Mouse (Mus musculus) gastrocnemius, postnatal 14 days (tissue): ENCODE results near the gene Slc35e2. TPM values are rescaled to one million over a fixed set of nuclear protein-coding genes. Genes with fewer than 3 reads are reported as not detected.
"Not testable (repeated sequence)": the region's sequence is repeated elsewhere in the genome, so short reads cannot be mapped to it uniquely, and the experiment has no call there.

ENCODE experiments used
- DNase-seq: peaks from one replicate; pipeline ENCODE4 v3.0.0; 2021; ENCODE audit warnings: mixed read lengths
- intact Hi-C: fragments of 180-260 bp; cut with DNase I; formaldehyde crosslinking; loops from one replicate; pipeline ENCODE4 v1.15.1; 2025; ENCODE audit warnings: low total_unique reads
- total RNA-seq, 2 experiments: library from RNA; stranded (reverse); gene quantifications; 2 replicates each; pipeline ENCODE4 v1.2.3; 2021

The Slc35e2 gene
- total RNA-seq, 2 experiments from 2014 or later, result 4.6 to 4.7 TPM

DNA sequence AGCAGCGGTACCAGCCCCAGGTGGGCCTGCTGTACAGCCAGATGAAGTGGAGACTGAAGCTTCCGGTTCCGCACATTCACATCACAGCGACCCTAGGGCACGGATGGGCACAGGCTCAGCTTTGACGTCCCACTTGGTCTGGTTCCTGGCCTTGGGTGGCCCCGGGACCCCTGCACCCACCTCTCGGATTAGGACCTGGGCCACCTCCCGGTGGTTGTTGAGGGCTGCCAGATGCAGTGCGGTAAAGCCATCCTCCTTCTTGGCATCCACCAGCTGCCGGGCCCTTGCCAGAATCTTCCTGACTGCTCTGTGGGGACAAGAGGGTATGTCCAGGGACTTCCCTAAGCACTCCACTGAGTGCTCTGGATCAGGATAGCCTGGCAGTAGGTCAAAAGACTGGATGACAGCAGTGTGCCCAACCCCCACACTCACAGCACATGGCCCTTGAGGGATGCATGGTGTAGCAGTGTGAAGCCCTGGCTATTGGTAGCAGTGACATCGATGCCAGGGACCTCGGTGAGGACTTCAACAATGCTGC, 55.1 kb downstream of the Slc35e2 start:
- no peak for DNase-seq
- intact Hi-C loops, result no loop called here

- no peak for DNase-seq
- intact Hi-C loops, result no loop called here
Observed at GRCm38 (mm10) chr4:155658961-155659360, 57.7 kb downstream of the Slc35e2 start.

- no peak for DNase-seq
- intact Hi-C loops, result no loop called here
Observed at GRCm38 (mm10) chr4:155660641-155661040, 59.4 kb downstream of the Slc35e2 start.

GRCm38 (mm10) chr4:155666903-155667302, 65.7 kb downstream of the Slc35e2 start:
- no peak for DNase-seq
- intact Hi-C loops, result no loop called here

GRCm38 (mm10) chr4:155668689-155669597, 67.7 kb downstream of the Slc35e2 start, which contains the start of gene Mib2:
TSS of gene Mib2 (minus strand) at chr4:155669198.
- intact Hi-C loops, result no loop called here

DNA sequence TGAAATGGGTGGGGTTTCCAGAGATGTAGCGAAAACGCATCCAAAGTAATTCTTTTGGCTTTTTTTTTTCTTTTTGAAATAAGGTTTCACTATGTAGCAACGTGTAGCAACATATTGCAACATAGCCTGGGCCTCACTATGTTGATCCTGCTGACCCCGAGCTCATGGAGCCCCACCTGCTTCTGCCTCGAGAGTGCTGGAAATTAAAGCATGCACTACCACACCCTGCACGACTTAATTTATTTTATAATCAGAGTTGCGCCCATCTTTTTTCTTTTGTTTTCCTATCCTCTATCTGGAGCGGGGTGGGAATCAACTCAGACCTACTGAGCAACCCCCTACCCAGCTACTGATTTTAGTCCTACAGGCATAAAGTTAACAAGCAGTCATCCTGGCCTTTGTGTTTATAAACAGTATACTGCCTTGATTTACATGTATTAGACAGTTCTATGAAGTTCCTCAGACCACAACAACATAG, 68.4 kb downstream of the Slc35e2 start:
- intact Hi-C loops, result no loop called here
- no peak for DNase-seq

More at GRCm38 (mm10) chr4:155668689-155669597, 67.7 kb downstream of the Slc35e2 start, which contains the start of gene Mib2:
- DNase-seq, result peak; percentile 96

DNA sequence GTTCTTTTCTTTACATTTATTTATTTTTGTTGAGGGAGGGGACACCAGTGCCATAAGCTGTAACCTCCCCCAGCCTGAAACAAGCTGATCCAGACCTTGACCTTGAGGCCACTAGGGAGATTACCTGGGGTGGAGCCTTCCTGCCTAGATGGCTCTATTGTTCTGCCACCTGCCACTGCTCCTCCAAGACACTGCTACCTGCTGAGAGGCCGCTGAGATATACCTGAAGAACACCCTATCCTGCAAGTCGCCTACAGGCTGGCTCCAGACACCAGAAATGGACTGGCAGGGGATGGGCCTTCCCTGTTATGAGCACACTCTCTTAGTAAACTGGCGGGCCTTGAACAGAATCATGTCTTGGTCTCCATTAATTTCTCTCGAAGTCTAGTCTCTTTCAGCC, 69.0 kb downstream of the Slc35e2 start:
- DNase-seq, intact Hi-C loops: not testable (repeated sequence)

- no peak for DNase-seq
- intact Hi-C loops, result no loop called here
Observed at GRCm38 (mm10) chr4:155672082-155672481, 70.9 kb downstream of the Slc35e2 start.

Other genes starting within 250 kb of the Slc35e2 start
- gene Prkcz, start 240.1 kb upstream of the Slc35e2 start, total RNA-seq, result 1 to 10 TPM; 1.6 to 2.6 TPM
- gene Gabrd, start 203.3 kb upstream of the Slc35e2 start, total RNA-seq, result under 1 TPM; 0.53 to 0.62 TPM
- gene Cfap74, start 192.2 kb upstream of the Slc35e2 start, total RNA-seq, result under 1 TPM; 0.62 to 0.66 TPM
- gene Tmem52, start 132.3 kb upstream of the Slc35e2 start, total RNA-seq, result 100 to 1,000 TPM; 254 to 329 TPM
- 100 to 1,000 TPM; 104 to 119 TPM for gene Gnb1, start 110.1 kb upstream of the Slc35e2 start, total RNA-seq
- gene Nadk, start 39.0 kb upstream of the Slc35e2 start, total RNA-seq, result 10 to 100 TPM; 14.5 to 19.6 TPM
- 10 to 100 TPM; 25.9 TPM for gene Cdk11b, start 23.4 kb downstream of the Slc35e2 start, total RNA-seq
- not detected for gene Gm10563, start 44.0 kb downstream of the Slc35e2 start, total RNA-seq
- gene Mmp23, start 52.0 kb downstream of the Slc35e2 start, total RNA-seq, result 10 to 100 TPM in 1 of 2 experiments, 1 to 10 TPM in 1; 8.0 to 11.4 TPM
- 10 to 100 TPM; 11.3 to 13.3 TPM for gene Mib2, start 67.8 kb downstream of the Slc35e2 start, total RNA-seq
- gene Fndc10, start 92.9 kb downstream of the Slc35e2 start, total RNA-seq, result 1 to 10 TPM; 2.8 to 3.9 TPM
- gene Ssu72, start 103.4 kb downstream of the Slc35e2 start, total RNA-seq, result 10 to 100 TPM; 42.6 TPM
- gene Tmem240, start 133.4 kb downstream of the Slc35e2 start, total RNA-seq, result under 1 TPM; 0.57 to 0.66 TPM
- 10 to 100 TPM; 23.9 to 26.1 TPM for gene Atad3a, start 159.7 kb downstream of the Slc35e2 start, total RNA-seq
- 10 to 100 TPM in 1 of 2 experiments, 1 to 10 TPM in 1; 9.0 to 13.8 TPM for gene Vwa1, start 173.3 kb downstream of the Slc35e2 start, total RNA-seq
- gene Tmem88b, start 184.5 kb downstream of the Slc35e2 start, total RNA-seq, result 1 to 10 TPM; 1.3 to 1.4 TPM
- not detected for gene Ankrd65, start 189.0 kb downstream of the Slc35e2 start, total RNA-seq
- 10 to 100 TPM; 45.4 to 48.3 TPM for gene Mrpl20, start 201.5 kb downstream of the Slc35e2 start, total RNA-seq
- gene Ccnl2, start 211.1 kb downstream of the Slc35e2 start, total RNA-seq, result 10 to 100 TPM; 20.6 to 29.0 TPM
- gene Aurkaip1, start 229.9 kb downstream of the Slc35e2 start, total RNA-seq, result 10 to 100 TPM; 78.8 to 80.8 TPM
- 10 to 100 TPM; 75.4 to 79.4 TPM for gene Mxra8, start 238.3 kb downstream of the Slc35e2 start, total RNA-seq
- 10 to 100 TPM; 88.6 to 89.4 TPM for gene Dvl1, start 246.0 kb downstream of the Slc35e2 start, total RNA-seq